Mouse (Mus musculus) layer of hippocampus, adult 11-12 months (tissue): Measurements from ENCODE around the gene Krtap10-4.
"Not testable (repeated sequence)": the region's sequence is repeated elsewhere in the genome, so short reads cannot be mapped to it uniquely, and the experiment has no call there.

Experiments
- DNase-seq: peaks from one replicate; pipeline ENCODE4 v3.0.0; 2022; ENCODE audit warnings: low spot score

Gene Krtap10-4

DNA sequence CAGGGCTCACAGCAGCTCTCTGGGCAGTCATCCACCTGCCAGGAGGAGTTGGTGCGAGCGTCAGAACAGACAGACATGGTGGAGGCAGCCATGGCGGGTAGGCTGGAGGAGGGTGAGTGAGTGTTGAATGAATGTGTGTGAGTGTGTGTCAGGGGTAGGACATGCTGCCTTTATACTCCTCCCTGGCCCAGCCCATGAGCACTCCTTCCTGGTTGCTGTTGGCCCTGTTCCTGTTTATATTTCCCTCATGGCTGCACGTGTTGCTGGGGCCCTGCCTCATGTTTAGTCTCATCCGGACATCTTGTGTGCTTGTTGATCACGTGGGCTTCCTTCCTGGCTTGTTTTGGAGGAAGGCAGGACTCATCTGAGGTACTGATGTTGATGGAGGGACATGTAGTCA, at the start of gene Krtap10-4:
Gene Krtap10-4, minus strand, starts transcription at position 145 of the 400 bp plus-strand sequence.
- no peak for DNase-seq

DNA sequence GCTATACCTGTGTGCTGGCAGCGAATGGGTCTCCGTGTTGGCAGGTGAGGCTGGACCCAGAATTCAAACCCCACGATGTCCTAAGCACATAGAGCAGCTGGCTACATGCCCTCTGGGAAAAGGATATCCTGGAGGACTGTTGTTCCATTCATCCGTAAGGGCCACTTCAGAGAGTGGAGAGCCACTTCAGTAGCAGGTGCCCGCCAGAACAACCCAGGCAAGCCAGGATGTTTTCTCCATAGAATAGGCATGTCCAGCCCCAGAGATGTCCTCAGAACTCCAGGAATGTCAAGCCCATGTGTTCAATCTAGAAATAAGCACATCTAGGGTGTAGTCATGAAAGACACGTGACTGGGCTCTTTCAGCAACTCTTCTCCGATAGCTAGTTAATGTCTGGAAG, 42.8 kb upstream of the Krtap10-4 start:
- no peak for DNase-seq

DNA sequence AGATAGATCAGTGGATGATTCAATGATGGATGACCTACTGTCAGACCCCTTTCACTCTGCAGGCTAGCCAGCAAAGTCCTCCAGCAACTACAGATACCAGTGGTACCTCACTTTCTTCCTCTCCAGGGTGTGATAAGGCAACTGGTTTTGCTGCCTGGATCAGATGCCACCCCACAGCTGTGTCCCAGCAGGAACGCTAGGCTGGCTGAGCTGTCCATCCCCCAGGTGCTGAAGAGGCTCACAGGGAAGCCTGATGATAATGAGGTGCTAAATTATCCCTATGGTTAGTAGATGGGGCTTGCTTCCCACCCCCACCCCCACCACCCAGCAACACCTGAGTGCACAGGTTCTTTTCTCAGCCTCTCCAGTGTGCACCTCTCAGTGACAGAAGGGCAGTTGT, 40.7 kb upstream of the Krtap10-4 start:
- no peak for DNase-seq

DNA sequence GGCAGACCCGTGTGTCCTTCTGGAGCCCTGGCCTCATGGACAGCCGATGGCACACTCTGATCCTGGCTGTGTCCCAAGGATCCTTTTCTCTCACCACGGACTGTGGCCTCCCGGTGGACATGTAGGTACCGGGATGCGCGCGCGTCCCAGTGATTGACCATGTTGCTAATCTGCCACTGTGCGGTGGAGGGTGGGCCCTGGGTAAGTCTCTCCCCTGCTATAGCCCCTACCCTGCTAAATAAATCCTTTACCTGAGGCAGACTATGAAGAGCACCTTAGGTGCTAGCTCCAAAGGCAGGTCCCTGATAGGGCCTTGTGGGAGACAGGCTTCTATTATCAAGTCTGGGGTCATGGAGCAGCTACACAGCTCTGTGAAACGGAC, 37.9 kb upstream of the Krtap10-4 start:
- DNase-seq: no peak

DNA sequence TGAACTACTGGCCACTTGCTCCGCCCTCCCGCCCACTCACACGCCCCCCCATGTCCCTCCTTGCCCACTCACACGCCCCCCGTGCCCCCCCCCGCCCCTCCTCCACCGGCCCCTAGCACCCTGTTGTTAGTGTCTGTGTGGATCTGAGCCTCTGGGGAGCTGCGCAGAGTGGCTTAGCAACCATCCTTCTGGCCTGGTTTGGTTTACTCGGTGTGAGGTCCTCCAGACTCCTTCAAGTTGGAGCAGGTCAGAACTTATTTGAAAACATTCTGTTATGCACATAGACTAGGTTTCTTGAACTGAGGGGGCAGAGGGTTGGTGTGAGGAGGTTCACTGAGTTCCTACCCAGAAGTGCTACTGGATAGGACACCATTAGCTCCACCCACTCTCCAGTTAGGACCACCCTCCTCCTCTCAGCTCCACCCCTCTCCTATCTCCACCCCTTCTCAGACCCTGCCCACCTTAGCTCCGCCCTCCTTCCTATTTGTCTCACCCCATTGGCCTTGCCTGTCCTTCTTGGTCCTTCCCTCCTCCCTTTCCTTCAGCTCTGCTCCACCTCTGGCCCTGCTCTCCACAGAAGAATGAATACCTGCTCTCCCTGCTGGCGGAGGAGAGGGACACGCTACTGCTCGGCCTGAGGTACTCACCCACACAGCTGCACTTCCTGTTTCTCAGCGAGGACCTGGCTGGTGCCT, 37.3 kb upstream of the Krtap10-4 start:
- no peak for DNase-seq

DNA sequence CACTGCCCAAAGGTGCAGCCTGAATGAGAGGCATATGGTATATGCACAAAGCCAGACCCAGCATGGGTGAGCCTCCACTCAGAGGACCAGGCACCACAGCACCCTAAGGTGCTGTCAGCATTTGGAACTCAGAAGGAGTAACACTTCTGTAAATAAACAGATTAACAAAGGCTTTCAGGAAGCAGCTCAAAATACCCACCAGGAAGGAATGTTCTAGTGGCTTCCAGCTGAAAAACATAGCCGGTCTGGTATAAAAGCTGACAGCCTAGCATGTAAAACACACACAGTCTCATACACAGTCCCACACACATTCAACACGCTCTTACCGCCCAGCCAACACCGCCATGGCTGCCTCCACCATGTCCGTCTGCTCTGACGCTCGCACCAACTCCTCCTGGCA, 34.8 kb upstream of the Krtap10-4 start, which contains the start of gene Gm3285:
Gene Gm3285, plus strand, starts transcription at position 301 of the 400 bp plus-strand sequence.
- DNase-seq: no peak

DNA sequence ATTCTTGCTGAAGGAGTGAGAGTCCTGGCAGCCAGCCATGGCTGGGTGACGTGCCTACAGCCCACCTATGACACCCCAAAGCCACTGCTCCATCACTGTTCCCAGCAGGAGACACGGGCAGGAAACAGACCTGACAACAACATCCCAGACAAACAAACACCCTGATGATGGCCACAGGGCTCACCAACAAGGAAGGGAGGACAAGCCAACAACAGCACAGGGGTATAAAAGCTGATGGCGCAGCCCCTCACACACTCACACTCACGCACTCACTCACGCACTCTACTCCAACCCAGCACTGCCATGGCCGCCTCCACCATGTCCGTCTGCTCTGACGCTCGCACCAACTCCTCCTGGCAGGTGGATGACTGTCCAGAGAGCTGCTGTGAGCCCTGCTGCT, 25.7 kb upstream of the Krtap10-4 start, which contains the start of gene Gm10318:
Gene Gm10318, plus strand, starts transcription at position 301 of the 400 bp plus-strand sequence.
- no peak for DNase-seq

DNA sequence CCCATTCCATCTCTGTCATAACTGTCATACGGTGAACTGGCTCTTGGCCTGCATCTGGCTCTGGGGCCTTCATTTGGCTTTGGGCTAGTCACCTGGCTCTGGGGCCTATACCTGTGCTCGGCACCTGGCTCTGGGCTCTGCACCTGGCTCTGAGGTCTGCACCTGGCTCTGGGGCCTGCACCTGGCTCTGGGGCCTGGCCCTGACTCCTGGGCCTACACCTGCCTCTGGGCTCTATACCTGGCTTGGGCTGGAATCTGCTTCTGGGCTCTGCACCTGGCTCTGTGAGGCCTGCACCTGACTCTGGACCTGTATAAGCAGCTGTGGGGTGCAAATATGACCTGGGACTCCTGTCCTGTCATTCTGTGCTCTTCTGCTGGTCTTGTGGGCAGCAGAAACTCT, 20.6 kb upstream of the Krtap10-4 start:
- DNase-seq: no peak

DNA sequence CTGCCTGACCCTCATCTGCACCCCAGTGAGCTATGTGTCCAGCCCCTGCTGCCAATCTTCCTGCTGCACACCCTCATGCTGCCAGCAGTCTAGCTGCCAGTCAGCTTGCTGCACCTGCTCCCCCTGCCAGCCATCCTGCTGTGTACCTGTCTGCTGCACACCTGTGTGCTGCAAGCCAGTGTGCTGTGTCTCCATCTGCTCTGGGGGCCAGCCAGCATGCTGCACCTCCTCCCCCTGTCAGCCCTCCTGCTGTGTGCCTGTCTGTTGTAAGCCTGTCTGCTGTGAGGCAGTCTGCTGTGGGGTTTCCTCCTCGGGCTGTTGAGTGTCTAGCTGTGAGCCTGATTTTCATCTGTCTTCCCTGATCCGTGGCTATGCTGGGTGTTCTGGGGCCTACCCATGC, 20.1 kb upstream of the Krtap10-4 start:
- no peak for DNase-seq

DNA sequence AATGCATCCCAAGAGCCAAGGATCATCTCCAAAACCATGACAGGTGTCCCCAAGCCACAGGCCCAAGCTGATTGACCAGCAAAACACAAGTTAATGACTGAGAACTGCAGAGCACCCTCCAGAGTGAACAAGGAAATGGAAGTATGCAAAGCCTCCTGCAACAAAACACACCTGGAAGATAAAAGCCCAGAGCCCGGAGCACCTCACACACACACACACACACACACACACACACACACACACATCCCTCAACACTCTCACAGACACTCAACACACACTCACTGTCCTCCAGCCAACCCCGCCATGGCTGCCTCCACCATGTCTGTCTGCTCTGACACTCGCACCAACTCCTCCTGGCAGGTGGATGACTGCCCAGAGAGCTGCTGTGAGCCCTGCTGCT, 19.6 kb upstream of the Krtap10-4 start, which contains the start of gene Gm36176:
Gene Gm36176, plus strand, starts transcription at position 301 of the 400 bp plus-strand sequence.
- no peak for DNase-seq

DNA sequence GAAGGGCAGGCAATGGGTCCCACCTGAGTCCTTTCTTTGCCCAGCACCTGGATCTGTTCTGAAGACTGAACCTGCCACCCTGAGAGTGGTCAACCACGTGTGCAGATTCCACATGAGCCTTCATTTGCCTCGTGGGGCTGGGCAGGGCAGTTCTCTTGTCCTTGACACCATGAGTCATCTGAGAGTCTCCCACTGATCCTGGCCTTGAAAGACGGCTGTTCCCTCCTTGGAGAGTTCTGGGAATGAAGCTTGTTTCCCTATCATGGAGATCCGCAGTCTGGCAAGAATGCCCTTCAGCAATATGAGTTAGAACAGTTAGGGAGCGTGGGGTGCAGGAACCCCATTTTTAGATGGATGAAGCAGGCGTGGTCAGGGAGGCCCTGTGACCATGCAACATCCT, 12.1 kb upstream of the Krtap10-4 start:
- no peak for DNase-seq

DNA sequence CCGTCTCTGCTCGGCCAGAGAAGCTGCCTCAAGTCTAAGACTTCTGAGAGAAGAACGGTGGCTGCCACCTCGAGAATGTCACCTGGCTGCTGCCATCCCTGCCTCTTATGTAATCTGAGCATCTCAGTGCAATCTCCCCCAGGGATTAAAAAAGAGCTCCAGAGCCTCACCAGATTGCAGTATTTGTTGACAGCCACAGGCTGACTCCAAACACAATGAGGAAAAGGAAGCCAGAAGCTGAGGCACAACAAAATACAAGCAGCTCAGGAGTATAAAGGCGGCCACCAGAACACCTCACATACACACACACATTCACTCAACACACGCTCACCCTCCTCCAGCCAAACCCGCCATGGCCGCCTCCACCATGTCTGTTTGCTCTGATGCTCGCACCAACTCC, 8.8 kb upstream of the Krtap10-4 start, which contains the start of gene Krtap10-10:
Gene Krtap10-10, plus strand, starts transcription at position 301 of the 400 bp plus-strand sequence.
- DNase-seq: no peak

DNA sequence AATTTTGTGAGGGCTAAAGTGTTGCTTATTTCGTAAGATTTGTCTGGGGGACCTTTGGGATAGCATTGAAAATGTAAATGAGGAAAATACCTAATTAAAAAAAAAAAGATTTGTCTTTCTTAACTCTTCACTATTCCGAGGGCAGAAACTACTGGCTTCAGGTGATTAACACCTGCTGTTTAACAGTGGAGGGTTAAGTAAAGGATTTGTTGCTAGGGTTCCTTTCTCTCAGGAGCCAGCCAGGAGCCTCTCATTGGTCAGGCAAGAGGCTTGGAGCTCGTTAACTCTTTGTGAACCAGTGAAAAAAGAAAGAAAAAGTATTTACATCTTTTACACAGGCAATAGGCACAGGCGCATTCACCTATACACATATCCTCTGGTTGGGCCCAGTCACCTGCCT, 7.7 kb downstream of the Krtap10-4 start:
- DNase-seq: no peak

DNA sequence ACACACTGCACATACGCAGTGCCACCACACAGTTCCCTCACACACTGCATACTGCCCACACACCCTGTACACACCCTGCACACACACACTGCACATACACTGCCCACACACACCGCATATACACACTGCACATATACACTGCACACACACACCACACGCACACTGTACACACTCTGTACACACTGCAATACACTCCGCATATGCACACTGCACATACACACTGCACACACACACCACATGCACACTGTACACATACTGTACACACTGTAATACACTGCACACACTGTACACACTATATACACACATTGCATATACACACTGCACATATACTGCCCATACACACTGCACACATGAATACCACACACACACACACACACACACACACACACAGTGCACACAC, 8.4 kb downstream of the Krtap10-4 start:
- no peak for DNase-seq

DNA sequence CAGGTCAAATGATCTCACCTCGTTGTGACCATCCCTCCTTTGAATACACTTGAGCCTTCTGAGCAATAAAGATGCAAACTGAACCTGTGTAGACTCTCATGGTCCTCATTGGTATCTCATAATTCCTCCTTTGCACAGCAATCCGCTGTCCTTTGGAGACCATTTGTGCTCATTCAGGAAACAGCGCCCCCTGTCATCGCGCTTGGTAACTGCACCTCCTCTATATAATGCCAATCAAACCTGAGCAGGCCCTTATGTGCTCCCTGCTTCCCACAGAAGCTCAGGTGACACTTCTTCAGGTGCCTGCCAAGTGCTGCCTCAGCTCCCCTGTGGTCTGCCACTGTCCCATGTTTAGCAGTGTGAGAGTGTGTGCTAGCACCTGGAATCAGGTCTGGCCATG, 11.4 kb downstream of the Krtap10-4 start:
- DNase-seq: no peak

DNA sequence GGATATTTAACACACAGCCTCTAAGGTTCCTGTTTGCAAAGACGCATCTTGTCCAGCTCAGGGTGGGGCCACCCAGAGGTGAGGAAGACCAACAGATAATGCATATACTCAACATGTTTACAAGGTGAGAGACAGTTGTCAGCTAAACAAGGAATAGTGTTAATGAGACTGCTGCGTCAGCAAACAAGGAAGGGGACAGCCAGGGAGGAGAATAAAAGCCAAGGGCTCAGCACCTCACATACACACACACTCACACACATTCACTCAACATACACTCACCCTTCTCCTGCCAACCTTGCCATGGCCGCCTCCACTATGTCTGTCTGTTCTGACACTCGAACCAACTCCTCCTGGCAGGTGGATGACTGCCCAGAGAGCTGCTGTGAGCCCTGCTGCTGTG, 12.5 kb downstream of the Krtap10-4 start, which contains the start of gene Gm2696:
Gene Gm2696, plus strand, starts transcription at position 301 of the 400 bp plus-strand sequence.
- no peak for DNase-seq

DNA sequence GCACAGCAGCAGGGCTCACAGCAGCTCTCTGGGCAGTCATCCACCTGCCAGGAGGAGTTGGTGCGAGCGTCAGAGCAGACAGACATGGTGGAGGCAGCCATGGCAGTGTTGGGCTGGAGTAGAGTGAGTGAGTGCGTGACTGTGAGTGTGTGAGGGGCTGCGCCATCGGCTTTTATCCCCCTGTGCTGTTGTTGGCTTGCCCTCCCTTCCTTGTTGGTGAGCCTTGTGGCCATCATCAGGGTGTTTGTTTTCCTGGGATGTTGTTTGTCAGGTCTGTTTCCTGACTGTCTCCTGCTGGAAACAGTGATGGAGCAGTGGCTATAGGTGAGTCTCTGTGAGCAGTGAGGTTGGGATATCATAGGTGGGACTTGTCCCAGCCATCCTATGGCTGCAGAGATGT, 15.2 kb downstream of the Krtap10-4 start, which contains the start of gene Gm9507:
Gene Gm9507, minus strand, starts transcription at position 101 of the 400 bp plus-strand sequence.
- DNase-seq: no peak

DNA sequence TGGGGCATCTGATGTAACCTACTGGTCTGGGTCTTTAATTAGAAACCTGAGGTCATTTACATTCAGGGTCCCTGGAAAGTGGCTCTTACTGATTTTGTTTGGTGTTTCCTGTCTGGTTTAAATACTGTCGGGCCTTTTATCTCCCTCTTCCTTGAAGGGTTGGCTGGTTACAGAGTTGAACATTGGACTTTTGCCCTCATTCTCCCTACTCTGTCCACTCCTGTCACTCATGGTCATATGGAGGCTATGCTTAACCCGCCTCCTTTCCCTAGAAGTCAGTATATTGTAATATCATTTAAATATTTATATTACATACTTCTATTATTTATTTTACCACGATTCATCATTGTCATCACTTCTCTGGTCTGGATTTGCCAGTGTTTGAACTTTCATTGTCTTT, 22.8 kb downstream of the Krtap10-4 start:
- DNase-seq: no peak

DNA sequence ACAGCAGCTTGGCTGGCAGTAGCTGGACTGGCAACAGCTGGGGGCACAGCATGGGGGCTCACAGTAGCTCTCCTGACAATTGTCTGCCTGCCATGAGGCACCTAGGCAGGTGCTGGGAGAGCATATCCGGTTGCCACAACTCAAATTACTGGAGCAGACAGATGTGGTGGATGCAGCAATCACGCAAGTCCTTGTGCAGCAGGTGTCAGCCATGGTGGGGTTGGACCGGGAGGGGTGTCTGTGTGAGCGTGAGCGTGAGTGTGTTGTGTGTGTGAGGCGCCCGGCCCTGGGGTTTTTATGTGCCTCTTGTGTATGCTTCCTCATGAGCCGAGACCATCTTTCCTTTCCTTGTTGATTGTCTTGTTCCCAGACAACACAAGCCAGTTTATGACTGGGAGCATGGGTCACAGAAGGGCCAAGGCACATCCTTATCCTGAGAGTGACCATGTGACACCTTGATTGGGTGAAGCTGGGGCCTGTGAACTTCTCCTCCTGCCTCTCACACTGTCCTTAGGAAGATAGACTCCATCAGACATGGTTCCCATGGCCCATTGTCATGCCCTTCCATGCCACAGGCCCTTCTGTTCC, 27.9 kb downstream of the Krtap10-4 start, which contains the start of gene Gm19668:
Gene Gm19668, minus strand, starts transcription at position 213 of the 588 bp plus-strand sequence.
- DNase-seq: no peak

DNA sequence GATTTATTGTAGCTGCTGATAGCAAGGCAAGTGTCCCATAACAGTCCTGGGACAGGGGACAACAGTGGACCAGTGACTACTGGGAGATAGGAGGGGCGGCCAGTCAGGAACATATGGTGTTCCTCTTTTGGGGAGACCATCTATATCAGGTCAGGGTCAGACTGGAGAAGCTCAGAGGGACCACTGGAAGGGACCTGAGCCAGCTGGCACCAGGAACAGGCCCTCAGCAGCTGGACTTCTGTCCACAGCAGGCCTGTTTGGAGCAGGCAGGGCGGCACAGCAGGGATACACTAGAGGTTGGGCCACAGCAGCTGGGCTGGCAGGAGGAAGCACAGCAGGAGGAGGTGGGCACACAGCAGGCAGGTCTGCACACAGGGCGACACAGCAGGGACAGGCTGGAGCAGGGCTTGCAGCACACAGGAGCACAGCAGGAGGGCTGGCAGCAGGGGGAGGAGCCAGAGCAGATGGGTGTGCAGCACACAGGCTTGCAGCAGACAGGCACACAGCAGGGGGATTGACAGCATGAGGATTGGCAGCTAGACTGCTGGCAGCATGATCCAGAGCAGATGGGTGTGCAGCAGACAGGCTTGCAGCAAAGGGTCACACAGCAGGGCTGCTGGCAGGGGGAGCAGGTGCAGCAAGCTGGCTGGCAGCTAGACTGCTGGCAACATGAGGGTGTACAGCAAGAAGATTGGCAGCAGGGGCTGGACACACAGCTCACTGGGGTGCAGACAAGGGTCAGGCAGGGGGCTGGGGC, 28.6 kb downstream of the Krtap10-4 start:
- DNase-seq: not testable (repeated sequence)

DNA sequence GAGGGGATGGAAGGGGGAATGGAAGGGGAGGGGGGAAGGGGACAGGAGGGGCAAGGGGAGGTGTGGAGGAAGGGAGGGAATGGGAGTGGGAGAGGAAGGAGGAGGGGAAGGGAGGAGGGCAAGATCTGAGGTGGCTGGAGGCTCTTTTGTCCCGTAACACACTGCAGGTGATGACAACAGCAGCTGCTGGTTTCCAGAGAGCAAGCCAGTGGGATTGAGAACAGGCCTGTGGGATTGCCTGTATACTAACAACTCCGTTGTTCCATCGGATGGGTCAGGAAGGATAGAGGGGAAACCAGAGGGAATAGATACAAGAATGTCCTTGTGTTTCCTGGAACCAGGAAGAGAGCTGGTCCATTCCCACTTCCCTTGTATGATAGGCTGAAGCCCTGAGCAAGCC, 29.2 kb downstream of the Krtap10-4 start:
- DNase-seq: no peak

DNA sequence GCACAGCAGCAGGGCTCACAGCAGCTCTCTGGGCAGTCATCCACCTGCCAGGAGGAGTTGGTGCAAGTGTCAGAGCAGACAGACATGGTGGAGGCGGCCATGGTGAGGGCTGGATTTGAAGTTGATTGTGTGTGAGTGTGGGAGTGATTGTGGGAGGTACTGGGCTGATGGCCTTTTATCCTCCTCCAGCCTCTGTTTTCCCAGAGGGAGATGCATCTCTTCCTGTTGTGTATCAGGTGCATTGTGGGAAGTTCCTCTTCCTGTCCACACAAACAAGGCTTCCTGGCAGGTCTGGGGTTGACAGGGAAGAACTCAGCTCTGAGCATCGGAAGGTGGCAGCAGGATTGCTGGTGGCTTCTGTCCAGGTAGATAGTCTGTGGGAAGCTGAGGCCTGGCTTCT, 31.9 kb downstream of the Krtap10-4 start, which contains the start of gene Gm9639:
Gene Gm9639, minus strand, starts transcription at position 101 of the 400 bp plus-strand sequence.
- no peak for DNase-seq
